15 mouse cellular contexts compared by ENCODE assay signal in the genomic region with DNA sequence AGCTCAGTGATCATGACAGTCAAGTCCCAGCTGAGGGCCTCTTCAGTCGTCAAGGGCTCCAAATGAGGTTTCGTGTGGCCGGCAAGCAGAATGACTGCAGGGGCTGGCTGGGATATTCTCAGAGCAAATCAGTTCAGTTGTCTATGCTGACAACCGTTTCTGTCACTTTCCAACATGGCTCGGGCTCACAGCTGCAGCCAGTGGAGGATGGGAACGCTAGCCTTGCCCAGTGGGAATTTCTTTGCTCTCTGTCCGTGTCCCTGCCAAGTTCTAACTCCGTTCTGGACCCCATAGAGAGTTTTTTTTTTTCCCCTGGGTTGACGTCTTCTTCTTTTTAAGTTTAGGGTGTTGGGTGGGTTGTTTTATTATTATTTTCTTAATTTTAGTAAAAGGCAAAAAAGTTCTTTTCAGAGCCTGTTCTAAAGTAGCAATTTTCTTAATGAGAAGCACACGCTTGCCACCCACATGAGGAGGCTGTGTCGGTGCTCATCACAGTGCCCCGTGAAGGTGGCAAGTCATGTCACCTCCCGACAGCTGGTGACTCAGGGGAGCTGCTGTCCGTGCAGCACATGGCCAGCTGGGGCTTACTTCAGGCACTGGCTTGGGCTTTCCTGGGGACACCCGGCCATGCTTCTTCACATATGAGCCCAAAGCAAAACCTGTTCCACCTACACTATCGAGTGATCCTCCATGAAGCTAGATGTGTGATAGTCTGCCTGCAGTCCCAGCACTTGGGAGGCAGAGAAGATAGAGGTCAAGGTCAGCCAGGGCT. TPM values are rescaled to one million over a fixed set of nuclear protein-coding genes. Genes with fewer than 3 reads are reported as not detected.
A peak's percentile ranks its signal among the peaks of the same experiment; 100 is the strongest.
DNase-seq lines count a peak whose midpoint lies in the region; ATAC-seq lines count a peak whose summit lies in the region.
"Had no signal": no experiment of that assay in that cellular context is flagged by ENCODE, and none has a peak within 500 bp of the region (broad histone marks: within the 10 kb centered on the region; RNA-seq: fewer than 3 reads in every experiment).

No protein-coding gene starts in this region.

- H3K27me3 ChIP-seq in hindbrain, embryonic 10.5 days (ENCODE audit: insufficient read depth, poor library complexity, severe bottlenecking), result no peaks in the 10 kb centered on the region
- H3K27me3 ChIP-seq in hindbrain, embryonic 11.5 days (ENCODE audit: control insufficient read depth, insufficient read depth, low read length), result no peaks in the 10 kb centered on the region
- no peaks in the 10 kb centered on the region for H3K27me3 ChIP-seq in lung, embryonic 16.5 days (ENCODE audit: control insufficient read depth, insufficient read depth, low read depth, low read length)
- H3K27me3 ChIP-seq in heart, embryonic 12.5 days (replicated peaks), result no peaks in the 10 kb centered on the region
- H3K27me3 ChIP-seq: hindbrain, embryonic 15.5 days; midbrain, embryonic 12.5 days had no signal

- no peak overlapping the region for H3K9ac ChIP-seq in hindbrain, embryonic 11.5 days (ENCODE audit: low read depth, low read length)
- no peak overlapping the region for H3K9ac ChIP-seq in lung, embryonic 16.5 days (ENCODE audit: low read length)
- H3K9ac ChIP-seq in heart, embryonic 12.5 days, result no peak overlapping the region; the same call in 1 of the 2 replicates
- H3K9ac ChIP-seq: hindbrain, embryonic 15.5 days; midbrain, embryonic 12.5 days had no signal

- H3K27ac ChIP-seq in hindbrain, embryonic 10.5 days, result 0 out of 2 replicates have a peak overlapping the region, but pooled peaks have one; percentile 40
- no peak overlapping the region for H3K27ac ChIP-seq in hindbrain, embryonic 11.5 days (ENCODE audit: low read depth, low read length)
- H3K27ac ChIP-seq in lung, embryonic 16.5 days (ENCODE audit: low read length), result no peak overlapping the region
- peak overlapping the region; percentile 37; the same call in 1 of the 2 replicates for H3K27ac ChIP-seq in heart, embryonic 12.5 days (ENCODE audit: poor library complexity, severe bottlenecking)
- H3K27ac ChIP-seq: hindbrain, embryonic 15.5 days; midbrain, embryonic 12.5 days had no signal

- H3K9me3 ChIP-seq in hindbrain, embryonic 10.5 days, result no peaks in the 10 kb centered on the region
- H3K9me3 ChIP-seq in hindbrain, embryonic 11.5 days (ENCODE audit: control insufficient read depth, low read length), result no peaks in the 10 kb centered on the region
- no peaks in the 10 kb centered on the region for H3K9me3 ChIP-seq in lung, embryonic 16.5 days (ENCODE audit: control insufficient read depth, low read length)
- no peaks in the 10 kb centered on the region for H3K9me3 ChIP-seq in heart, embryonic 12.5 days (replicated peaks)
- H3K9me3 ChIP-seq: hindbrain, embryonic 15.5 days; midbrain, embryonic 12.5 days had no signal

- no peak overlapping the region for H3K4me2 ChIP-seq in hindbrain, embryonic 11.5 days (replicated peaks; ENCODE audit: low read depth, low read length)
- no peak overlapping the region for H3K4me2 ChIP-seq in lung, embryonic 16.5 days (ENCODE audit: low read depth, low read length)
- no peak overlapping the region for H3K4me2 ChIP-seq in heart, embryonic 12.5 days
- H3K4me2 ChIP-seq: hindbrain, embryonic 15.5 days; midbrain, embryonic 12.5 days had no signal

- H3K4me3 ChIP-seq in hindbrain, embryonic 10.5 days, result no peak overlapping the region
- H3K4me3 ChIP-seq in hindbrain, embryonic 11.5 days (ENCODE audit: low read depth, low read length), result no peak overlapping the region
- H3K4me3 ChIP-seq in lung, embryonic 16.5 days (ENCODE audit: low read length), result no peak overlapping the region
- no peak overlapping the region for H3K4me3 ChIP-seq in heart, embryonic 12.5 days
- H3K4me3 ChIP-seq: hindbrain, embryonic 15.5 days; midbrain, embryonic 12.5 days; myocyte had no signal

- DNase-seq in hindbrain, embryonic 10.5 days (ENCODE audit: low spot score), result no peak
- DNase-seq in hindbrain, embryonic 11.5 days (ENCODE audit: low spot score), result no peak
- no peak for DNase-seq in lung, postnatal 36 days
- DNase-seq in heart, postnatal 10 days, result peak; percentile 73 to 77
- no peak for DNase-seq in kidney, postnatal 4 days
- DNase-seq: adrenal gland, adult 8-10 months; cerebellum, adult 9-10 months; kidney, adult 11 months; kidney, postnatal 14 days had no signal

- no peak for ATAC-seq in hindbrain, embryonic 11.5 days (ENCODE audit: low FRiP score)
- peak; percentile 27 for ATAC-seq in lung, embryonic 16.5 days (ENCODE audit: low read depth)
- ATAC-seq in heart, embryonic 12.5 days (ENCODE audit: insufficient number of reproducible peaks, low FRiP score), result no peak
- ATAC-seq: CD4-positive, CD25-positive, alpha-beta regulatory T cell, adult 4 months had no signal

- peaks cover 46% of the 10 kb centered on the region for H3K4me1 ChIP-seq in hindbrain, embryonic 10.5 days (replicated peaks)
- H3K4me1 ChIP-seq in hindbrain, embryonic 11.5 days (replicated peaks; ENCODE audit: control insufficient read depth, insufficient read depth, low read length), result no peaks in the 10 kb centered on the region
- peaks cover 39% of the 10 kb centered on the region for H3K4me1 ChIP-seq in lung, embryonic 16.5 days (replicated peaks; ENCODE audit: control insufficient read depth, insufficient read depth, low read length)
- peaks cover 66% of the 10 kb centered on the region for H3K4me1 ChIP-seq in heart, embryonic 12.5 days (replicated peaks)

- 77% methylated on average over 16 of the region's 16 CpGs for WGBS in hindbrain, embryonic 10.5 days
- WGBS in hindbrain, embryonic 11.5 days, result 60% methylated on average over 16 of the region's 16 CpGs
- WGBS in lung, embryonic 16.5 days, result 44% methylated on average over 16 of the region's 16 CpGs
- 55% methylated on average over 16 of the region's 16 CpGs for WGBS in heart, embryonic 12.5 days

- intact Hi-C loops in heart, postnatal 10 days (cut with DNase I), result no loop called here

- no peaks in the 10 kb centered on the region for H3K36me3 ChIP-seq in hindbrain, embryonic 10.5 days
- no peaks in the 10 kb centered on the region for H3K36me3 ChIP-seq in hindbrain, embryonic 11.5 days (ENCODE audit: control insufficient read depth, insufficient read depth, low read length)
- no peaks in the 10 kb centered on the region for H3K36me3 ChIP-seq in lung, embryonic 16.5 days (ENCODE audit: control insufficient read depth, insufficient read depth, low read length)
- H3K36me3 ChIP-seq in heart, embryonic 12.5 days, result no peaks in the 10 kb centered on the region
- H3K36me3 ChIP-seq: hindbrain, embryonic 15.5 days; midbrain, embryonic 12.5 days had no signal

RNA-seq across cellular contexts. Expression of a gene that starts 25.1 kb away (rescaled TPM):
- polyA plus RNA-seq in hindbrain, embryonic 10.5 days (2016; fragmentation: Nextera tagmentation; extraction: Ambion mirVana), result 3.2 and 3.6 TPM in 2 replicates
- 5.1 and 6.0 TPM in 2 replicates for polyA plus RNA-seq in hindbrain, embryonic 11.5 days (2014; fragmentation: Nextera tagmentation; extraction: Ambion mirVana)
- polyA plus RNA-seq in lung, embryonic 16.5 days (2015; fragmentation: Nextera tagmentation; extraction: Ambion mirVana), result 6.6 and 9.2 TPM in 2 replicates
- polyA plus RNA-seq in heart, embryonic 12.5 days (2016; fragmentation: Nextera tagmentation; extraction: Ambion mirVana), result 7.5 and 7.8 TPM in 2 replicates
- total RNA-seq in heart, postnatal 10 days (2021), result 10 to 100 TPM; 54.2 to 58.3 TPM

Comparison
In these comparisons a context has a peak if more than half of its experiments do, and no peak if none do; other contexts are left out.
1. H3K27ac ChIP-seq: peak in hindbrain, embryonic 10.5 days (single experiment) and heart, embryonic 12.5 days (single experiment); none in hindbrain, embryonic 11.5 days (single experiment) and lung, embryonic 16.5 days (single experiment).
2. DNase-seq: peak in heart, postnatal 10 days (2 of 2); none in hindbrain, embryonic 10.5 days (single experiment), hindbrain, embryonic 11.5 days (single experiment), lung, postnatal 36 days (single experiment) and kidney, postnatal 4 days (0 of 2).